Mouse (Mus musculus): ENCODE data around the gene Trim3. TPM values are rescaled to one million over a fixed set of nuclear protein-coding genes. Genes with fewer than 3 reads are reported as not detected.

Trim3 gene
- polyA plus RNA-seq, 1 experiment, result 5.1 TPM

GRCm38 (mm10) chr7:105570756-105571155, 62.6 kb downstream of the Trim3 start:
- TF ChIP-seq CTCF (IDR thresholded peaks at IDR 0.05; ENCODE audit: control insufficient read depth, insufficient read depth, insufficient replicate concordance, low read depth, low read length) (no peak), POLR2A (IDR thresholded peaks at IDR 0.05; ENCODE audit: control insufficient read depth, low read depth, low read length) (no peak)
- no peaks in the 10 kb centered on the region for H3K36me3 ChIP-seq (ENCODE audit: control insufficient read depth, insufficient read depth, low read length)
- peaks cover 9% of the 10 kb centered on the region for H3K4me1 ChIP-seq (ENCODE audit: control insufficient read depth, insufficient read depth, low read length)
- no peak overlapping the region for H3K27ac ChIP-seq (ENCODE audit: control insufficient read depth, insufficient read depth, low read depth, low read length)
- H3K27me3 ChIP-seq (ENCODE audit: control insufficient read depth, insufficient read depth, low read length), result no peaks in the 10 kb centered on the region
- H3K4me3 ChIP-seq (ENCODE audit: control insufficient read depth, low read depth, low read length), result no peak overlapping the region

- no peak overlapping the region for H3K27ac ChIP-seq (ENCODE audit: control insufficient read depth, insufficient read depth, low read depth, low read length)
- H3K4me3 ChIP-seq (ENCODE audit: control insufficient read depth, low read depth, low read length), result no peak overlapping the region
- H3K27me3 ChIP-seq (ENCODE audit: control insufficient read depth, insufficient read depth, low read length), result no peaks in the 10 kb centered on the region
- H3K36me3 ChIP-seq (ENCODE audit: control insufficient read depth, insufficient read depth, low read length), result no peaks in the 10 kb centered on the region
- TF ChIP-seq POLR2A (IDR thresholded peaks at IDR 0.05; ENCODE audit: control insufficient read depth, low read depth, low read length) (no peak), CTCF (IDR thresholded peaks at IDR 0.05; ENCODE audit: control insufficient read depth, insufficient read depth, insufficient replicate concordance, low read depth, low read length) (no peak)
- H3K4me1 ChIP-seq (ENCODE audit: control insufficient read depth, insufficient read depth, low read length), result peaks cover 9% of the 10 kb centered on the region
Measured at GRCm38 (mm10) chr7:105569512-105570496, 63.6 kb downstream of the Trim3 start.

GRCm38 (mm10) chr7:105568988-105569471, 64.3 kb downstream of the Trim3 start:
- Histone ChIP-seq H3K36me3 (ENCODE audit: control insufficient read depth, insufficient read depth, low read length) (no peaks in the 10 kb centered on the region), H3K27me3 (ENCODE audit: control insufficient read depth, insufficient read depth, low read length) (no peaks in the 10 kb centered on the region), H3K4me1 (ENCODE audit: control insufficient read depth, insufficient read depth, low read length) (peaks cover 9% of the 10 kb centered on the region), H3K4me3 (ENCODE audit: control insufficient read depth, low read depth, low read length) (peak overlapping the region; percentile 3), H3K27ac (ENCODE audit: control insufficient read depth, insufficient read depth, low read depth, low read length) (no peak overlapping the region)
- TF ChIP-seq POLR2A (IDR thresholded peaks at IDR 0.05; ENCODE audit: control insufficient read depth, low read depth, low read length) (no peak), CTCF (IDR thresholded peaks at IDR 0.05; ENCODE audit: control insufficient read depth, insufficient read depth, insufficient replicate concordance, low read depth, low read length) (no peak)

GRCm38 (mm10) chr7:105568583-105568982, 64.8 kb downstream of the Trim3 start:
- Histone ChIP-seq H3K4me1 (ENCODE audit: control insufficient read depth, insufficient read depth, low read length) (peaks cover 9% of the 10 kb centered on the region), H3K4me3 (ENCODE audit: control insufficient read depth, low read depth, low read length) (peak overlapping the region; percentile 32), H3K27ac (ENCODE audit: control insufficient read depth, insufficient read depth, low read depth, low read length) (no peak overlapping the region), H3K27me3 (ENCODE audit: control insufficient read depth, insufficient read depth, low read length) (no peaks in the 10 kb centered on the region), H3K36me3 (ENCODE audit: control insufficient read depth, insufficient read depth, low read length) (no peaks in the 10 kb centered on the region)
- no peak for TF ChIP-seq POLR2A (IDR thresholded peaks at IDR 0.05; ENCODE audit: control insufficient read depth, low read depth, low read length)
- no peak for TF ChIP-seq CTCF (IDR thresholded peaks at IDR 0.05; ENCODE audit: control insufficient read depth, insufficient read depth, insufficient replicate concordance, low read depth, low read length)

GRCm38 (mm10) chr7:105565071-105565836, 68.1 kb downstream of the Trim3 start:
- H3K4me1 ChIP-seq (ENCODE audit: control insufficient read depth, insufficient read depth, low read length), result peaks cover 9% of the 10 kb centered on the region
- no peak for TF ChIP-seq CTCF (IDR thresholded peaks at IDR 0.05; ENCODE audit: control insufficient read depth, insufficient read depth, insufficient replicate concordance, low read depth, low read length)
- TF ChIP-seq POLR2A (IDR thresholded peaks at IDR 0.05; ENCODE audit: control insufficient read depth, low read depth, low read length), result no peak
- H3K36me3 ChIP-seq (ENCODE audit: control insufficient read depth, insufficient read depth, low read length), result no peaks in the 10 kb centered on the region
- no peak overlapping the region for H3K4me3 ChIP-seq (ENCODE audit: control insufficient read depth, low read depth, low read length)
- H3K27me3 ChIP-seq (ENCODE audit: control insufficient read depth, insufficient read depth, low read length), result no peaks in the 10 kb centered on the region
- no peak overlapping the region for H3K27ac ChIP-seq (ENCODE audit: control insufficient read depth, insufficient read depth, low read depth, low read length)

GRCm38 (mm10) chr7:105563367-105563766, 70.0 kb downstream of the Trim3 start:
- Histone ChIP-seq H3K36me3 (ENCODE audit: control insufficient read depth, insufficient read depth, low read length) (no peaks in the 10 kb centered on the region), H3K27ac (ENCODE audit: control insufficient read depth, insufficient read depth, low read depth, low read length) (no peak overlapping the region), H3K4me3 (ENCODE audit: control insufficient read depth, low read depth, low read length) (no peak overlapping the region), H3K27me3 (ENCODE audit: control insufficient read depth, insufficient read depth, low read length) (no peaks in the 10 kb centered on the region), H3K4me1 (ENCODE audit: control insufficient read depth, insufficient read depth, low read length) (peaks cover under 1% of the 10 kb centered on the region; the same call in 1 of the 2 replicates)
- no peak for TF ChIP-seq POLR2A (IDR thresholded peaks at IDR 0.05; ENCODE audit: control insufficient read depth, low read depth, low read length)

- no peak overlapping the region for H3K4me3 ChIP-seq (ENCODE audit: control insufficient read depth, low read depth, low read length)
- H3K27ac ChIP-seq (ENCODE audit: control insufficient read depth, insufficient read depth, low read depth, low read length), result no peak overlapping the region
- no peaks in the 10 kb centered on the region for H3K36me3 ChIP-seq (ENCODE audit: control insufficient read depth, insufficient read depth, low read length)
- H3K27me3 ChIP-seq (ENCODE audit: control insufficient read depth, insufficient read depth, low read length), result no peaks in the 10 kb centered on the region
- TF ChIP-seq POLR2A (IDR thresholded peaks at IDR 0.05; ENCODE audit: control insufficient read depth, low read depth, low read length), result no peak
- TF ChIP-seq CTCF (IDR thresholded peaks at IDR 0.05; ENCODE audit: control insufficient read depth, insufficient read depth, insufficient replicate concordance, low read depth, low read length), result no peak
- H3K4me1 ChIP-seq (ENCODE audit: control insufficient read depth, insufficient read depth, low read length), result no peaks in the 10 kb centered on the region
Measured at GRCm38 (mm10) chr7:105562317-105562716, 71.1 kb downstream of the Trim3 start.
